Mouse (Mus musculus) kidney, postnatal 36 days (tissue): ENCODE measurements around the gene Eaf1.
"Not testable (repeated sequence)": the region's sequence is repeated elsewhere in the genome, so short reads cannot be mapped to it uniquely, and the experiment has no call there.

Experiments
- DNase-seq, 2 experiments: peaks; one replicate each; pipeline ENCODE4 v3.0.0; 2021 to 2022; ENCODE audit warnings: mixed read lengths in 2 of 2

Eaf1 gene

DNA sequence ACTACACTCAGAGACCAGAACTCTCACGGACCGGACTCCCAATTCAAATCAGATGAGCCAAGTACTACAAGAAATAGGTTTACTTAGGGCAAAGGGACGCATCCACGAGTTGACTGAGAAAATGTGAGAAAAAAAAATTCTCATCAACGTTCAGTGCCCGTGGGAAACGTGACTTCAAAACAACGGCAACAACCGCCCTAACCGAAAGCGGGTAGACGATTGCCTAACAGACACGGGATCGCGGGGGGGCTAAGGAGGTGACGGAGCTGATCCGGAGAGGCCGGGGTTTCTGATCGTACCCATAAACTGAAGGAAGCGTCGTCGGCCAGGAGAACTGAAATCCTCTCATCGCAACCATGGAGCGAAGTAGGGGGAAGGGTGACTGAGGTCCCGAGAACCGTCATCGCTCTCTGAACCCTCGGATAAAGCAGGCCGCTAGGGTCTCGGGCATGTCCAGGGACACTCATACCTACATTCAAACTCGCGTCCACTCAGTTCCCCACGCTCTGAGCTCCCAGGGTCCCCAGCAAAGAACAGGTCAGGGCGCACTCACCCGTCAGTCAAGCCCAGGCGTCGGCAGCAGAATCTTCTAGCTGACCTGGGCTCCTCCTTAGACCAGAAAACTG is at the start of gene Eaf1:
Gene Eaf1 (plus strand): TSS at position 51 of the 626 bp plus-strand sequence.
- DNase-seq = peak; percentile 16 to 59

GRCm38 (mm10) chr14:31448994-31449393 is 45.2 kb upstream of the Eaf1 start:
- DNase-seq = peak in 1 of 2 experiments; percentile 39

GRCm38 (mm10) chr14:31453946-31454345 is 40.3 kb upstream of the Eaf1 start:
- not testable (repeated sequence) for DNase-seq

- peak; percentile 33 to 56 for DNase-seq
Measured at GRCm38 (mm10) chr14:31454849-31455566, 39.2 kb upstream of the Eaf1 start.

DNA sequence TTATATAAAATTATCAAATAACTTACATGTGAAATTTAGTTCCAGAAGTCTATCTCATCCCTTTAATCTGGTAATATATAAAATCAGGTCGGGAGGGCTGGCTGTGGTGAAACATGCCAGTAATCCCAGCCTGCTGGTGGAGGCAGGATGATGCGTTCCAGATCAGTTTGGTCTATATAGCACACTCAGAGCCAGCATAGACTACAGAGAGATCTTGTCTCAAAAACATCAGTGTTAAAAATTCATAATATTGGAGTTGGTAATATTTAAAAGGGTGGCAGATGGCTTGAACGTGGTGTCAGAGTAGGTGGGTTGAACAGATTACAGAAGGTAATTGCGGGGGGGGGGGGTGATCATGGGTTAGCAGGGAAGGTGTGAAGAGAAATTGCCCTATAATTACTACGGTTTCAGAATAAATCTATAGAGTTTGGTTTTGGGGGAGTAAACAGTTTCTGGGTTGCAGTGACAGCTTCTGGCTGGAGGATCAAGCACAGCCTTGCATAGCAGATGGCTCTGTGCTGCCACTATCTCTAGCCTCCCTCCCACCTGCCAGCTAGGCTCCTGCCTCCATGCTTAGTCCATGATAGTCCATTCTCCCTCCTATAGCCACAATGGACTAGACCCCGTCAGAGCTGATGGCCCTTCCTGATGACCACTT is 38.0 kb upstream of the Eaf1 start:
- no peak for DNase-seq

DNA sequence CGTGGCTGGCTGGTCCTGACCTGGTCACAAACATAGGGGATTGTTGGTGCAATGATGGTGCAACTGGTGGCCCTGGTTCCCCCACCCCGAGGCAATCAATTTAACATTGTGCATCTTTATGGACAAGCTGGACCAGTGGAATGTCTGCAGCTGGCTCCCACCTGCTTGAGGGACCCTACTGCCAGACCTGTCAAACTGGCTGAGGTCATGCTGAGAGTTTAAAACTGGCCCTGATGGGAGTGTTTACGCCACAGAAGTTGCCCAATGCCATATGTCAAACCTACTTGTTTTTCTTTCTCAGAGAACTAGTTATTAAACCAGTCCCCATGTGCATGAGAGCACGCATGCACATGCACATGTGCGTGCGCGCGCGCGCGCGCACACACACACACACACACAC is 36.2 kb upstream of the Eaf1 start:
- no peak for DNase-seq

GRCm38 (mm10) chr14:31462226-31462625 is 32.0 kb upstream of the Eaf1 start:
- peak in 1 of 2 experiments; percentile 10 for DNase-seq

- peak in 1 of 2 experiments; percentile 9 for DNase-seq
Measured at GRCm38 (mm10) chr14:31462886-31463285, 31.3 kb upstream of the Eaf1 start.

DNA sequence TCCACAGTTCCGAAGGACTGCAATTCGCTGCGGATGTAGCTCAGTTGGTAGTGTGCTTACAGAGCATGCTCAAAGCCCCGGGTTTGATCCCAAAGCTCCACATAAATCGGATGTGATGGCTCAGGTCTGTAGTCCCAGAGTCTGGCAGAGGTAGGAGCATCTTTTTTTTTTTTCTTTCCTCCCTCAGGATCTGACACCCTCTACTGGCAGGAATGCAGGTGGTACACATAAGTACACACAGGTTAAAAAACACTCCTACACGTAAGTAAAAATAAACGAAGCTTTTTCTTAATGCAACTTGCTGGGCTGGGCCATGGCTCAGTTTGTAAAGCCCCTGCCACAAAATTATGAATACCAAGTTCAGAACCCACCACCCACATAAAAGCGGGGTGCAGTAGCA is 30.0 kb upstream of the Eaf1 start:
- peak; percentile 44 to 74 for DNase-seq

DNA sequence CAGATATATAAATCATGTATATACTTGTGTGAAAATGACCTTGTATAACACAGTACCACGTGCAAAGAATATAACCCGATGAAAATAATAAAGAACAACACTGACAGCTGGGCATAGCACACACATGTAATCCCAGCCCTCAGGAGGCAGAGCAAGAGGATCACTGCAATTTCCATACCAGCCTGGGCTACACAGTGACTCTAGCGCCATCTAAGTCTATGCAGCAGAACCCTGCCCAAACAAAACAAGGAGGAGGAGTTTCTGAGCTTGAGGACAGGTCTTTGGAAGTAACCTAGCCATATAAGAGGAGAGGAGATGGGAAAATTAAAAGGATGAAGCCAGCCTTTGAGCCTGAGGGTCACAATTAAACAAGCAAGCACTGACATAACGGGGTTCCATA is 24.5 kb upstream of the Eaf1 start:
- no peak for DNase-seq

DNA sequence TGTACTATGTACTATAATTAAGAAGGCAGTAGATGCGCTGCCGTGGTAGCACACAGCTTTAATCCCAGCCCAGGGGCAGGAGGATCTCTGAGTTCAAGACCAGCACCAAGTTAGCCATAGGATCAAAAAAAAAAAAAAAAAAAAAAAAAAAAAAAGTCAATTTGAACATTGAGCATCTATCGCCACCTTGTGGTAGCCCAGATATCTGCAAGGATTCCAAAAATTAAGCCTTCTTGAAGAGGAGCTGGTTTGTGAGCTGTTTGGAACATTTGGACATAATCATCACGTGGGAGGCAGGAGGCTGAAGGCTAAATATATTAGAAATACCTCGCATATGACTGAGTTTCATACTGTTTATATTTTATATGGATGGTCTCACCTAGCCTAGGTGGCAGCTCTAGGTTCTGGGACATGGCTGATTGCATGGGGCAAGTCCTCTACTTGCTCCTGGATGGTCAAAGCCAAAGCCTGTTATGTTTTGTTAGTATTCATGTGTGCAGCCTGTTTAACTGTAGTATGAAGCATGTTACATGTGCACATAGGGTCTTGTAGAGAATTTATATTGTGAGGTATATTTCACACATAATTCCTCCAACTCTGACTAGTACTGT is 21.6 kb upstream of the Eaf1 start:
- peak; percentile 64 to 79 for DNase-seq

DNA sequence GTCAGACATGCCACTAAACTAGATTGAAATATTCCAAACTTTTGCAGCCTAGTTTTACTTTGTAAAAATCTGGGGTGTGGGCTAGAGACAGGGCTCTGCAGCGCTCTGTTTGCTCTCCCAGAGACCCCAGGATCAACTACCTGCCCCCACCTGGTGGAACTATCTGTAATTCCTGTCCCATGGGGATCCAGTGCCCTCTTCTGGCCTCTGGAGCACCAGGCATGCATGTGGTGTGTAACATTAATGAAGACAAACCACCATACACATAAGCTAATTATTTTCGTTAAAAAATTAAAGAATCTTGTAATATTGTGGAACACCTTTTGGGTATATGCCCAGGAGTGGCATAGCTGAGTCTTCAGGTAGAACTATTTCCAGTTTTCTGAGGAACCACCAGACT is 20.9 kb upstream of the Eaf1 start:
- no peak for DNase-seq

DNA sequence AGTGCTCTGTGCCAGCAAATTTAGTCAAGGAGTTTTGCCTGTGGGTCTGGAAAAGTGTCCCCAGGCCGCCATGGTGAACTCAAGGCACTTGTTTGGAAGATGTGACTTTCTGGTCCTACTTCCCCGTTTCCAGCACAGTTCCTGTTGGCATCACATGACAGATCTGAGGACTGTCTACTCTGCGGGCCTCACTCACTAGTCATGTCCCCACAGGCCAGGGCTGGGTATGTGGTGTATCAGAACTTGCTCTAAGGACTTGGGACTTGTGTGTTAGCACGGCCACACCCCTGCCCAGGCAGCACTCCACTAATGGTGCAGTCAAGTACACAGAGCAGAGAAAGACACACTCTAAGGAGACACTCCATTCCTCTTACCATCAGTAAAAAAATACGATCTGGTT is 11.8 kb upstream of the Eaf1 start:
- DNase-seq = no peak

- peak in 1 of 2 experiments; percentile 14 for DNase-seq
Measured at GRCm38 (mm10) chr14:31486465-31486864, 7.7 kb upstream of the Eaf1 start.

DNA sequence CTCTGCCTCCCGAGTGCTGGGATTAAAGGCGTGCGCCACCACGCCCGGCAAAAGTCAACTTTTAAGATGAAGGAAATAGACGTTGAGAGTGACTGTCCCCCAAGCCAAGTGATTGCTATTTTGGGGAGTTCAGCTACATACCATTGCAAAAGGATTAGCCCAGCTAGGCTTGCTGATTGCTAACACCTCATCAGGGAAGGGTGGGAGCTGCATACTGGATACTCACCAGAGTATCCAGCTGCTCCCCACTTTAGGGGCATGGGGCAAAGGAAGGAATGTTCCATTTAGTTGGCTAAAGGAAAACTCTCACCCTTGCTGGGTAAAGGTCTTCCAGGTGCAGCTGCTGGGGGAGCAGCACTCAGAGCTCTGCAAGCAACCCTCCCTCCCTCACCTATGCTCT is 6.1 kb upstream of the Eaf1 start:
- DNase-seq = no peak

DNA sequence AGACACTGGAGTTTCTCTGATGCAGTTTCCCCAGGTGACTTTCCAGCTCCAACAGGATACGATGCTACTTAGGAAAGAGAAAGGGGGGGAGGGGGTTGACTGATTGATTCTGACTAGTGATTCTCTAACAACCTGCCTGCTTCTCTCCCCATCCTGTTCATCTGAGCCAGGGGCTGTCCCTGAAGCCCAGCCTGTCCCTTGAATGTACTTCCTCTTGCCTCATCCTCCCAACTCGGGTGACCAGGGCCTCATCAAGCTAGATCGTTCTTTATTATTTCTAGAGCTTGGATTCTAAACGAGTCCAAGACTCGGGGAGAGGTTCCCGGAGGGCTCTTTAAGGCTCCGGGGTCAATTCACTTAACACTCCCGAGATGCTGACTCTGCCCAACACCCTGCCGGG is 298 bp upstream of the Eaf1 start:
- no peak for DNase-seq

DNA sequence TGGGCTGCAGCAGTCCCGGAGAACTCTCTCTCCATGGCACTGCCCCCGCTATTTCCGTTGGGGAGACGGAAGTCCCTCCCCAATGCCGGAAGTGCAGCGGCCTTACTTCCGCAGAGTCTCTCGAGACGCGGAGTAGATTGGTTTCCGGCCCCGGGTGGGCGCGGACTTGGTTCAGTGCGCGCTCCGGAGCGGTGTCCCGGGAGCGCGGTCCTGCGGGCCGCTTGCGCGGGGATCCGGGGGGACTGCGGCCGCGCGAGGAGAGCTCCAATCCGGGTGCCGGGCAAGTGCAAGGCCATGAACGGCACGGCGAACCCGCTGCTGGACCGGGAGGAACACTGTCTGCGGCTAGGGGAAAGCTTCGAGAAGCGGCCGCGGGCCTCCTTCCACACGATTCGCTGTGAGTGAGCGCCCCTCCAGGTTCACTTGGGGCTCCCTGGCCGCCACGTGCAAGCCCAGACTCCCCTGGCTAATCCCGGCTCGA is 816 bp downstream of the Eaf1 start, which contains the start of gene Mettl6:
Gene Mettl6 (minus strand): TSS at position 66 of the 481 bp plus-strand sequence.
- DNase-seq = peak; percentile 93 to 95

DNA sequence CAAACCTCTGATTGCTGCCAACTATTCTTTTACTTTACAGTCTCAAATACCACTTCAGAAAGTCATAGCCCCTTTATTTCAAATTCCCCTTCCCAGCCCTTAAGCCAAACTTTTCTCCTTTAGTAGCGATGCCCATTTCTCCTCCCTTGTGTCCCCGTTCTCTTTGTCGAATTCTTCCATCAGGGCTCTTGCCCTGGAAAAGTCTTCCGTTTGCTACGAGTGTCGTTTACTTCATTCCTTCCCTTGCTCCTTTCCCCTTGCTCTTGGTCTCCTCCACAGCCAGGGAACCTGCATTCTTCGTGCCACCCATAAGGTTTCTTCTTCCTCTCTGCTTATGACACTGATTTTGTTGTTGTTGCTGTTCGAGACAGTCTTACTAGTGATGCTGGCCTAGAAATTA is 1.3 kb downstream of the Eaf1 start:
- no peak for DNase-seq

DNA sequence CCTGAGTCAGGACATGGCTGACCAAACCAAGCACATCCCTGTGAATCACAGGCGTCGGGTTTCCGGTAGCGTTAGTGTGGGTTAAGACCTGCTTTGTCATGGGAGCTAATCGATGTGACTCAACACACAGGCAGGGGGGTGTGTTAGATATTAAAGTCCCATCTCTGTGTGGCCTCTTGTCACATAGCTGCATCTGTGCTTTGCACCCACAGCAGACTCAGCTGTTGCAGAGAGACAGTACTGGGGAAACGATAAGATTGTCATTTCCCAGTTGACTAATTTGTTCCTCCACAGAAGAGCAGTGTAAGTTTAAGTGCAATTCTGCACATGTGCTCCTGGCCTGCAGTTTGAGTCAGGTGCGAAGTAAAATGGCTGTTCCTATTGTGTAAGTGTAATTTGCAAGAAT is 2.0 kb downstream of the Eaf1 start:
- no peak for DNase-seq

GRCm38 (mm10) chr14:31499526-31499925 is 5.3 kb downstream of the Eaf1 start:
- no peak for DNase-seq

DNA sequence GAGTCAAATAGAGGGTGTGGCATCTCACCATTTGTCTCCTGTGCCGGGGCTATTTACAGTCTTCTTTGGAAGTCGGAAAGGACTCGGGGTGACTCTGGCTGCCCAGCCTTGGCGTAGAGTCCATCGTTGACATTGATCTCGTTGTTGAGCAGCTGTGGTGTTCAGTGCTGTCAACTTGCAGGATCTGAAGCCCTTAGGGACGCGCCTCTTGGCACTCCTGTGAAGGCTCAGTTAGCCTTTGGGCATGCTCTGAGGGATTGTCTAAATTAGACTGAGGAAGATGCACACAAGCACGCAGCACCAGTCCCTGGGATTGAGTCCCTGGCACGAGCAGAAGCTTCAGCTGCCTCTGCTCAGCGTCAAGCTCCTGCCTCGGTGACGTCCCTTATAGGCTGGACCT is 9.2 kb downstream of the Eaf1 start:
- DNase-seq = no peak

DNA sequence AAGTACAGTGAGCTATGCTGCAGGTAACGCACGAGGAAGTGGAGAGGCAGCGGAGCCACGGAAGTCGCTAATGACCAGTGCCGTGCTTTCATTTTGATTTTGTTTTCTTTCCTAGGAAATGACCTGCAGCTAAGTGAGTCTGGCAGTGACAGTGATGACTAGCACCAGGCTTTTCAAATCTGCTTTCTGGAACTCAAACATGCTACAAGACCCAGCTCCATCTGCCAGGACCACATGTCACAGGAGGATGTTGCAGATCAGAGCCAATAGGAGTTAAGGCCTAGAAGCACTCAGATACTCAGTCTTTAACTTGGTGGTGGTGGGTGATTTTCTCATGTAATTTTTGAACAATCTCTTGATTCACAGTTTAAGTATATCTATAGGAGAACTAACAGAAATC is 12.3 kb downstream of the Eaf1 start:
- no peak for DNase-seq

- peak in 1 of 2 experiments; percentile 46 for DNase-seq
Measured at GRCm38 (mm10) chr14:31509911-31510310, 15.7 kb downstream of the Eaf1 start.
